Comparison of ENCODE assay signal across 10 mouse cellular contexts in genomic region chr7:83695449-83696212, GRCm38 (mm10). TPM values are rescaled to one million over a fixed set of nuclear protein-coding genes. Genes with fewer than 3 reads are reported as not detected.
DNase-seq lines count a peak whose midpoint lies in the region; ATAC-seq and TF ChIP-seq lines count a peak whose summit lies in the region.
"Had no signal": no experiment of that assay in that cellular context is flagged by ENCODE, and none has a peak within 500 bp of the region (broad histone marks: within the 10 kb centered on the region; RNA-seq: fewer than 3 reads in every experiment).

No protein-coding gene starts in this region.

- peak; percentile 83 for TF ChIP-seq CTCF in hindbrain, postnatal 0 days (IDR thresholded peaks at IDR 0.05; ENCODE audit: low read depth)

- no peaks in the 10 kb centered on the region for H3K9me3 ChIP-seq in hindbrain, embryonic 10.5 days
- H3K9me3 ChIP-seq in hindbrain, embryonic 12.5 days (replicated peaks) = no peaks in the 10 kb centered on the region
- H3K9me3 ChIP-seq in hindbrain, postnatal 0 days (ENCODE audit: low read length) = no peaks in the 10 kb centered on the region
- H3K9me3 ChIP-seq: embryonic facial prominence, embryonic 15.5 days; limb, embryonic 12.5 days had no signal

- no peak overlapping the region for H3K27ac ChIP-seq in hindbrain, embryonic 10.5 days
- H3K27ac ChIP-seq in hindbrain, embryonic 12.5 days = no peak overlapping the region
- H3K27ac ChIP-seq in hindbrain, postnatal 0 days = no peak overlapping the region
- H3K27ac ChIP-seq: embryonic facial prominence, embryonic 15.5 days; limb, embryonic 12.5 days had no signal

- H3K27me3 ChIP-seq in hindbrain, embryonic 10.5 days (ENCODE audit: insufficient read depth, poor library complexity, severe bottlenecking) = no peaks in the 10 kb centered on the region
- H3K27me3 ChIP-seq in hindbrain, embryonic 12.5 days = no peaks in the 10 kb centered on the region
- no peaks in the 10 kb centered on the region for H3K27me3 ChIP-seq in hindbrain, postnatal 0 days (ENCODE audit: insufficient read depth, low read length)
- H3K27me3 ChIP-seq: embryonic facial prominence, embryonic 15.5 days; limb, embryonic 12.5 days had no signal

- 29% methylated on average over 6 of the region's 6 CpGs for whole genome bisulfite sequencing in hindbrain, embryonic 10.5 days
- 29% methylated on average over 6 of the region's 6 CpGs for WGBS in hindbrain, embryonic 12.5 days
- 32% methylated on average over 6 of the region's 6 CpGs for WGBS in hindbrain, postnatal 0 days

- no peak overlapping the region for H3K9ac ChIP-seq in hindbrain, embryonic 12.5 days
- H3K9ac ChIP-seq in hindbrain, postnatal 0 days (replicated peaks; ENCODE audit: low read length) = no peak overlapping the region
- H3K9ac ChIP-seq: embryonic facial prominence, embryonic 15.5 days; limb, embryonic 12.5 days had no signal

- DNase-seq in hindbrain, embryonic 10.5 days (ENCODE audit: low spot score) = peak; percentile 40
- DNase-seq in right cerebral cortex, postnatal 14 days = peak; percentile 22
- no peak for DNase-seq in right cerebral cortex, postnatal 25 days
- peak; percentile 75 for DNase-seq in hindbrain, postnatal 0 days (ENCODE audit: low spot score)
- peak; percentile 8 for DNase-seq in retina, postnatal 7 days (ENCODE audit: low read depth, low spot score)
- no peak for DNase-seq in MN1 (ENCODE audit: low spot score)

- ATAC-seq in hindbrain, embryonic 12.5 days (ENCODE audit: low FRiP score) = no peak
- ATAC-seq in activated CD4-positive, CD25-positive, alpha-beta regulatory T cell, adult 4 months = peak; percentile 46
- ATAC-seq in hindbrain, postnatal 0 days = no peak

- H3K4me2 ChIP-seq in hindbrain, embryonic 12.5 days (replicated peaks) = no peak overlapping the region
- no peak overlapping the region for H3K4me2 ChIP-seq in hindbrain, postnatal 0 days (ENCODE audit: low read depth, low read length)
- H3K4me2 ChIP-seq: embryonic facial prominence, embryonic 15.5 days; limb, embryonic 12.5 days had no signal

- H3K4me1 ChIP-seq in hindbrain, embryonic 10.5 days (replicated peaks) = no peaks in the 10 kb centered on the region
- no peaks in the 10 kb centered on the region for H3K4me1 ChIP-seq in hindbrain, embryonic 12.5 days
- H3K4me1 ChIP-seq in hindbrain, postnatal 0 days (ENCODE audit: insufficient read depth, low read length) = no peaks in the 10 kb centered on the region
- H3K4me1 ChIP-seq: embryonic facial prominence, embryonic 15.5 days; limb, embryonic 12.5 days had no signal

- H3K4me3 ChIP-seq in hindbrain, embryonic 10.5 days = no peak overlapping the region
- H3K4me3 ChIP-seq in hindbrain, embryonic 12.5 days = no peak overlapping the region
- H3K4me3 ChIP-seq in hindbrain, postnatal 0 days (ENCODE audit: low read length) = no peak overlapping the region
- H3K4me3 ChIP-seq: embryonic facial prominence, embryonic 15.5 days; limb, embryonic 12.5 days had no signal

- no peaks in the 10 kb centered on the region for H3K36me3 ChIP-seq in hindbrain, embryonic 10.5 days
- no peaks in the 10 kb centered on the region for H3K36me3 ChIP-seq in hindbrain, embryonic 12.5 days
- H3K36me3 ChIP-seq in hindbrain, postnatal 0 days (ENCODE audit: insufficient read depth, low read length) = no peaks in the 10 kb centered on the region
- H3K36me3 ChIP-seq: embryonic facial prominence, embryonic 15.5 days; limb, embryonic 12.5 days had no signal

RNA-seq across cellular contexts. Expression of gene Il16, which starts 49.9 kb away (rescaled TPM):
- polyA plus RNA-seq in hindbrain, embryonic 10.5 days (2016; fragmentation: Nextera tagmentation; extraction: Ambion mirVana) = 1.1 TPM in 2 replicates
- polyA plus RNA-seq in hindbrain, embryonic 12.5 days (2016; fragmentation: Nextera tagmentation; extraction: Ambion mirVana) = 1.9 and 2.0 TPM in 2 replicates
- polyA plus RNA-seq in activated CD4-positive, CD25-positive, alpha-beta regulatory T cell, adult 4 months (2017; shearing (Covaris generic)) = 100 to 1,000 TPM; 257 to 297 TPM
- 1.2 and 2.6 TPM in 2 replicates for total RNA-seq in hindbrain, postnatal 0 days (2014; rRNA removed)
- 0.81 and 0.87 TPM in 2 replicates for polyA plus RNA-seq in hindbrain, postnatal 0 days (2015; fragmentation: Nextera tagmentation; extraction: Ambion mirVana)

Comparison
In these comparisons a context has a peak if more than half of its experiments do, and no peak if none do; other contexts are left out.
1. DNase-seq: peak in hindbrain, embryonic 10.5 days (single experiment), right cerebral cortex, postnatal 14 days (single experiment), hindbrain, postnatal 0 days (single experiment) and retina, postnatal 7 days (single experiment); none in right cerebral cortex, postnatal 25 days (single experiment) and MN1 (single experiment).
2. RNA of gene Il16, which starts 49.9 kb away (polyA plus RNA-seq): 257 to 297 TPM in activated CD4-positive, CD25-positive, alpha-beta regulatory T cell, adult 4 months; 1.9 to 2.0 TPM in hindbrain, embryonic 12.5 days, 1.1 TPM in hindbrain, embryonic 10.5 days and 0.81 to 0.87 TPM in hindbrain, postnatal 0 days; every median in the first group is over 10 times any median in the second.